Mouse (Mus musculus) heart, embryonic 14.5 days (tissue): Measurements from ENCODE around the gene Gp1ba. TPM values are rescaled to one million over a fixed set of nuclear protein-coding genes. Genes with fewer than 3 reads are reported as not detected.

Source experiments
- ATAC-seq: fragments of 200-750 bp; cut with Nextera tagmentation; 2 replicates; pipeline ENCODE4 v1.8.0; 2017; ENCODE audit warnings: low read depth, moderate TSS enrichment; ENCODE audit not compliant: insufficient number of reproducible peaks, insufficient read depth, low FRiP score
- H3K27ac ChIP-seq, 2 experiments: fragments of 200-500 bp in 1 of 2; fragments of 300-500 bp in 1 of 2; sonication (generic) in 1 of 2; replicated peaks in 1 of 2; 2 replicates each; pipeline ENCODE4 v1.5.1; 2012 to 2014; ENCODE audit warnings: low read depth in 2 of 2, low read length in 2 of 2, control low read depth in 1 of 2, mild to moderate bottlenecking in 1 of 2, mixed read lengths in 1 of 2; ENCODE audit not compliant: control insufficient read depth in 1 of 2, insufficient read depth in 1 of 2
- H3K27me3 ChIP-seq: fragments of 300-500 bp; sonication (generic); 2 replicates; pipeline ENCODE4 v1.6.1; 2014; ENCODE audit warnings: mild to moderate bottlenecking, low read length, control low read depth; ENCODE audit not compliant: control insufficient read depth, insufficient read depth
- H3K36me3 ChIP-seq: fragments of 300-500 bp; sonication (generic); 2 replicates; pipeline ENCODE4 v1.6.1; 2014; ENCODE audit warnings: mild to moderate bottlenecking, control low read depth, low read length, mixed read lengths; ENCODE audit not compliant: control insufficient read depth, insufficient read depth
- H3K4me1 ChIP-seq, 2 experiments: fragments of 200-500 bp in 1 of 2; fragments of 300-500 bp in 1 of 2; sonication (generic) in 1 of 2; 2 replicates each; pipeline ENCODE4 v1.6.1; 2012 to 2014; ENCODE audit warnings: low read length in 2 of 2, control low read depth in 1 of 2, mixed read lengths in 1 of 2; ENCODE audit not compliant: control insufficient read depth in 2 of 2, insufficient read depth in 2 of 2
- H3K4me2 ChIP-seq: fragments of 300-500 bp; sonication (generic); 2 replicates; pipeline ENCODE4 v1.6.1; 2014; ENCODE audit warnings: mild to moderate bottlenecking, low read length
- H3K4me3 ChIP-seq, 2 experiments: fragments of 200-500 bp in 1 of 2; fragments of 300-500 bp in 1 of 2; sonication (generic) in 1 of 2; 2 replicates each; pipeline ENCODE4 v1.5.1; 2012 to 2014; ENCODE audit warnings: low read length in 2 of 2, mild to moderate bottlenecking in 2 of 2, control low read depth in 1 of 2, low read depth in 1 of 2, moderate library complexity in 1 of 2; ENCODE audit not compliant: control insufficient read depth in 1 of 2, insufficient read depth in 1 of 2
- H3K9ac ChIP-seq: fragments of 300-500 bp; sonication (generic); 2 replicates; pipeline ENCODE4 v1.6.1; 2014; ENCODE audit warnings: mild to moderate bottlenecking, low read length
- H3K9me3 ChIP-seq: fragments of 300-500 bp; sonication (generic); 2 replicates; pipeline ENCODE4 v1.6.1; 2016; ENCODE audit warnings: low read length, control low read depth; ENCODE audit not compliant: control insufficient read depth
- WGBS: fragments of 180-500 bp; shearing (Covaris S2); extraction: QIAGEN DNeasy Blood & Tissue Kit; methylation state at CpG from one replicate; pipeline ENCODE4 v1.1.7; 2014; 5-methylcytosine and 5-hydroxymethylcytosine counted together
- polyA plus RNA-seq: library from polyadenylated mRNA; unstranded; fragments of >200 nt; fragmentation: Nextera tagmentation; extraction: Ambion mirVana; gene quantifications from 2 replicates; pipeline ENCODE4 v1.2.1, GENCODE M21; 2014

Gp1ba gene
- polyA plus RNA-seq, 1 experiment from 2014 or later = 0.74 TPM

DNA sequence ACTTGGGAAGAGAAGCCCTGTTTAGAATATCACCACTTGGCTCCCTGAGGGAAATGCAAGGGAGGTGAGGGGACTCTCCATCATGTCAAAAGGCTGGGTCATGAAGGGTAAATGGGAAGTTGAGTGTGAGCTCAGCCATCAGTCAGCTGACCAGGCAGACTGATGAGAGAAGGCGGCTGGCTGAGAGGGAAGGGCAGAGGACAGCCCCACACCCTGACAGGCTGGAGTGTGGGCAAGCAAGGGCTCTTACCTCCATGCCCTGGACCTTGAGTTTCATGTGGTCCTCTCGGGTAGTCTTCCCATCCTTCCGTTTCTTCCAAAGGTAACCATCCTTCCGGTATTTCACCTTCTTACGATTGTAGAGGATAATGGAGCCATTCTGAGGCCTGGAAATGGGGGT is 44.7 kb downstream of the Gp1ba start:
- no peak overlapping the region for H3K4me2 ChIP-seq
- H3K27ac ChIP-seq = no peak overlapping the region
- no peak for ATAC-seq
- no peaks in the 10 kb centered on the region for H3K9me3 ChIP-seq
- peaks cover 13 to 17% of the 10 kb centered on the region in 2 experiments for H3K4me1 ChIP-seq
- H3K36me3 ChIP-seq = peaks cover 69% of the 10 kb centered on the region
- WGBS = 80% methylated on average over 5 of the region's 5 CpGs
- no peak overlapping the region for H3K4me3 ChIP-seq
- no peaks in the 10 kb centered on the region for H3K27me3 ChIP-seq
- no peak overlapping the region for H3K9ac ChIP-seq

DNA sequence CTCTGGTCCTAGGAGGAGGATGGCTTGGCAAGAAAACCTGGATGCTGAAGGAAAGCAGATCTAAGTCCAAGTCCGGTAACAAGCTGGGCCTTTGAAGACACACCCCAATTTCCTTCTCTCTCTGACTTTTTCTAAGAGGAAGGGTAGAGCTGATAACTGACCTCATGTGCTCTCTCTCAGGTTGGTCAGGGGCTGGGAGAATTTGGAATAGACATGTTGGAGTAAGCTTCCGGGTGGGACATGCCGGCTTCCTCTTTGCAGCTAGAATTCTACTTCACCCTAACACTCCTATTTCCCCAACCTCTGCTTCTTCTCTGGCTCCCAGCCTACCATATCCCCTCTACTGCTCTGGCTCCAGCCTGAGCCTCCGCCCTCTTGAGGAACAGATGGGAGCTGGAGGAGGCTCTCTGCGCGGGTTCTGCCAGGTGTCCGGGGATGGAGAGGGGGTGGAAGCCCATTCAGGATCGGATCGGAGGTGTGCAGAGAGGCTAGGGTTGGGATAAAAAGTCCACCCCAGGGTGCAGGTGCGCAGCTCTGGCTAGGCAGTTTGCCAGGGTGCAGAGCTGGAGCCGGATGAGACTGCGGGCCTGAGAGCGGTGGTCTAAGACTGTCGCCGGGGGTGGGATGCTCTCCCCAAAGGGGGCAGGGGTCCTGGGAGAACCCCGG is 48.1 kb downstream of the Gp1ba start:
- Histone ChIP-seq H3K4me3 (peak overlapping the region; percentile 80 to 92), H3K4me1 (peaks cover 15 to 19% of the 10 kb centered on the region in 2 experiments), H3K9ac (peak overlapping the region; percentile 89), H3K27ac (peak overlapping the region; percentile 31 to 90; a peak in 3 of 4 replicates), H3K27me3 (no peaks in the 10 kb centered on the region), H3K36me3 (peaks cover 40% of the 10 kb centered on the region), H3K4me2 (peak overlapping the region; percentile 97), H3K9me3 (no peaks in the 10 kb centered on the region)
- ATAC-seq = peak; percentile 13; the same call in 1 of the 2 replicates
- 2% methylated on average over 13 of the region's 16 CpGs for WGBS

DNA sequence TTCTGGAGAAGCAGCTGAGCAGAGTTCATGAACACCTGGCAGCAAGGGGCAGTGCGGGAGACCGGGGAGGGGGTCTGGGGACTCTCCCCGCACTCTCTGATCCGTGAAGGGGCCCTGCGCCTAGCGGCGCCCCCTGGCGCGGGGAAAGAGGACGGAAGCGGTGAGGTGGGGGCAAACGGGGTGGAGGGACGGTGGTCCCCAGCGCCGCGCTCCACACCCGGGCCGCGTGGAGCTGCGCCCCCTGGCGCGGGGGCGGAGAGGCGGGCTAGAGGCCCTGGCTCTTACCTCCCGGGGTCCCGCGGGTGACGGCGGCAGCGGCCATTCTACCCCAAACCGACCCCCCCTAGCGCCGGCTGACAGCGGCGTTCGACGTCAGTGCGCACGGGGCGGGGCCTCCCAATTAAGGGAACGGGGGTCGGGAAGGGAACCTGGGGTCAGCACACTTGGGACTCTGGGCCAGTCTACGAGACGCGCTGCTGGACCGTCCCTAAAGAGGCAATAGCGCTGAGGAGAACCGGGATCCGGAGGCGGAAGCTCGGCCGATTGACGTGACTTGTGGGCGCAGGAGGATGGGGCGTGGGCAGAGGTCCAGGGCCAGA is 48.8 kb downstream of the Gp1ba start, which contains the start of gene Camta2:
Camta2 (minus strand) TSS at position 505 of the 599 bp plus-strand sequence.
- no peaks in the 10 kb centered on the region for H3K9me3 ChIP-seq
- under 1% methylated on average over 51 of the region's 55 CpGs for WGBS
- ATAC-seq = peak; percentile 84
- H3K27ac ChIP-seq = peak within 1 kb of the TSS; percentile 31 to 90
- no peaks in the 10 kb centered on the region for H3K27me3 ChIP-seq
- H3K4me1 ChIP-seq = peaks cover 11 to 16% of the 10 kb centered on the region in 2 experiments
- H3K4me3 ChIP-seq = peak within 1 kb of the TSS; percentile 80 to 92
- H3K9ac ChIP-seq = peak within 1 kb of the TSS; percentile 89
- H3K4me2 ChIP-seq = peak within 1 kb of the TSS; percentile 97
- peaks cover 34% of the 10 kb centered on the region for H3K36me3 ChIP-seq

DNA sequence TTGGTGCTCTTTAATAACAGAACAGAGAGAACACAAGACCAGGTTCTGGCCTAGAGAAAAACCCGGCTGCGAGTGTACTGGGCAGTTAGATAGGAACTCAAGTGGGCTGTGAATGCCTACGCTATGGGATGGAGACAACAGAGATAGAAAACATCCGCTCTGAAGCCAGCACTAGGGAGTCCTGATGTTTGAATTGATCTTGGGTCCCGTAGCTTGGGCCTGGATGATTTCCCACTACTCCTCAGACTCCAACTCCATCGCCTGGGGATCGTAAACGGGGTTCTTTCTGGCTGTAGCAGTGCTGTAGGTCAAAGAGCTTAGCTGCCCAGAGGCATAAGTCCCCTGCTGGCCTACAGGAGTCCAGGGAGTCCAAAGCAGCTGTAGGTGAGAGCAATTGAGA is 49.5 kb downstream of the Gp1ba start:
- peaks cover 11 to 16% of the 10 kb centered on the region in 2 experiments for H3K4me1 ChIP-seq
- peak overlapping the region; percentile 97 for H3K4me2 ChIP-seq
- peak overlapping the region; percentile 89 for H3K9ac ChIP-seq
- peak overlapping the region; percentile 80 to 92 for H3K4me3 ChIP-seq
- peak overlapping the region; percentile 28 to 90 for H3K27ac ChIP-seq
- no peak for ATAC-seq
- WGBS = 20% methylated on average over 8 of the region's 8 CpGs
- no peaks in the 10 kb centered on the region for H3K9me3 ChIP-seq
- H3K36me3 ChIP-seq = peaks cover 28% of the 10 kb centered on the region
- no peaks in the 10 kb centered on the region for H3K27me3 ChIP-seq

DNA sequence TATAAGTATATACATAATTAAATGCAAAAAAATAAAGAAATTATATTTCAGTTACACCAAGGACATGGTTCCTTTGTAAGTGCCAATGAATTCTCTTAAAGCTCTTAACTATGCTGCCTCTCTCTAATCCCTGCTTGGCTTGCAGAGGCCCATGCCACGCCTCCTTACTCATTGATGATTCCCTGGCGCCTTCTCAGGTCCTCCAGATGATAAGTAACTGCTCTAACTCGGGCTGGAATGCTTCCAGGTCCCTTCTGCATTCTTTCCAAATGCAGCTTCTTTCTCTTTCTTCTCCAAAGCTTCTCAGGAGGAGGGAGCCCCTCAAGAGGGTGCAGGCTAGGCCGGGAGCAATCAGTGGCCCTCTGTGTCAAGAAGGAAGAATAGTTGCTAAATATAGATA is 50.7 kb downstream of the Gp1ba start:
- Histone ChIP-seq H3K9ac (no peak overlapping the region), H3K36me3 (peaks cover 16% of the 10 kb centered on the region), H3K4me3 (no peak overlapping the region), H3K4me2 (no peak overlapping the region), H3K27me3 (no peaks in the 10 kb centered on the region), H3K9me3 (no peaks in the 10 kb centered on the region), H3K27ac (no peak overlapping the region), H3K4me1 (peaks cover 11 to 16% of the 10 kb centered on the region in 2 experiments)
- ATAC-seq = no peak
- 41% methylated on average over 4 of the region's 4 CpGs for WGBS

Other genes with a start within 250 kb of the Gp1ba start
- gene Pelp1, start 229.1 kb upstream of the Gp1ba start, polyA plus RNA-seq = 17.8 and 17.9 TPM in 2 replicates
- 5.4 and 8.6 TPM in 2 replicates for gene Arrb2, start 206.5 kb upstream of the Gp1ba start, polyA plus RNA-seq
- gene Med11, start 187.2 kb upstream of the Gp1ba start, polyA plus RNA-seq = 25.1 and 26.8 TPM in 2 replicates
- 0.95 and 2.0 TPM in 2 replicates for gene Zmynd15, start 179.7 kb upstream of the Gp1ba start, polyA plus RNA-seq
- gene Cxcl16, start 179.1 kb upstream of the Gp1ba start, polyA plus RNA-seq = 9.4 and 10.3 TPM in 2 replicates
- 8.7 and 10.5 TPM in 2 replicates for gene Tm4sf5, start 133.9 kb upstream of the Gp1ba start, polyA plus RNA-seq
- 0.32 and 0.43 TPM in 2 replicates for gene Vmo1, start 124.5 kb upstream of the Gp1ba start, polyA plus RNA-seq
- 0.27 and 0.49 TPM in 2 replicates for gene Gltpd2, start 119.9 kb upstream of the Gp1ba start, polyA plus RNA-seq
- gene Psmb6, start 113.8 kb upstream of the Gp1ba start, polyA plus RNA-seq = 625 and 657 TPM in 2 replicates
- gene Gm40193, start 106.2 kb upstream of the Gp1ba start, polyA plus RNA-seq = not detected in 2 replicates
- 11.1 and 11.7 TPM in 2 replicates for gene Pld2, start 99.1 kb upstream of the Gp1ba start, polyA plus RNA-seq
- gene Mink1, start 76.2 kb upstream of the Gp1ba start, polyA plus RNA-seq = 12.7 and 13.2 TPM in 2 replicates
- gene 4930544D05Rik, start 23.3 kb upstream of the Gp1ba start, polyA plus RNA-seq = not detected in 2 replicates
- gene Chrne, start 19.9 kb upstream of the Gp1ba start, polyA plus RNA-seq = not detected in 2 replicates
- gene Rnf167, start 8.1 kb downstream of the Gp1ba start, polyA plus RNA-seq = 73.2 and 75.9 TPM in 2 replicates
- 290 and 303 TPM in 2 replicates for gene Slc25a11, start 8.4 kb downstream of the Gp1ba start, polyA plus RNA-seq
- 1,353 and 1,384 TPM in 2 replicates for gene Pfn1, start 15.5 kb downstream of the Gp1ba start, polyA plus RNA-seq
- gene Eno3, start 18.1 kb downstream of the Gp1ba start, polyA plus RNA-seq = 468 and 495 TPM in 2 replicates
- gene Spag7, start 30.3 kb downstream of the Gp1ba start, polyA plus RNA-seq = 177 TPM in 2 replicates
- gene Camta2, start 49.0 kb downstream of the Gp1ba start, polyA plus RNA-seq = 13.7 and 13.8 TPM in 2 replicates
- gene Inca1, start 61.0 kb downstream of the Gp1ba start, polyA plus RNA-seq = 2.1 and 2.7 TPM in 2 replicates
- 13.9 and 18.9 TPM in 2 replicates for gene Kif1c, start 61.4 kb downstream of the Gp1ba start, polyA plus RNA-seq
- 9.3 and 9.9 TPM in 2 replicates for gene Zfp3, start 125.1 kb downstream of the Gp1ba start, polyA plus RNA-seq
- 0.50 and 0.62 TPM in 2 replicates for gene Scimp, start 173.5 kb downstream of the Gp1ba start, polyA plus RNA-seq
- 27.6 and 27.7 TPM in 2 replicates for gene Rabep1, start 205.7 kb downstream of the Gp1ba start, polyA plus RNA-seq